ENCODE assay signal across 8 mouse cellular contexts in the genomic region with DNA sequence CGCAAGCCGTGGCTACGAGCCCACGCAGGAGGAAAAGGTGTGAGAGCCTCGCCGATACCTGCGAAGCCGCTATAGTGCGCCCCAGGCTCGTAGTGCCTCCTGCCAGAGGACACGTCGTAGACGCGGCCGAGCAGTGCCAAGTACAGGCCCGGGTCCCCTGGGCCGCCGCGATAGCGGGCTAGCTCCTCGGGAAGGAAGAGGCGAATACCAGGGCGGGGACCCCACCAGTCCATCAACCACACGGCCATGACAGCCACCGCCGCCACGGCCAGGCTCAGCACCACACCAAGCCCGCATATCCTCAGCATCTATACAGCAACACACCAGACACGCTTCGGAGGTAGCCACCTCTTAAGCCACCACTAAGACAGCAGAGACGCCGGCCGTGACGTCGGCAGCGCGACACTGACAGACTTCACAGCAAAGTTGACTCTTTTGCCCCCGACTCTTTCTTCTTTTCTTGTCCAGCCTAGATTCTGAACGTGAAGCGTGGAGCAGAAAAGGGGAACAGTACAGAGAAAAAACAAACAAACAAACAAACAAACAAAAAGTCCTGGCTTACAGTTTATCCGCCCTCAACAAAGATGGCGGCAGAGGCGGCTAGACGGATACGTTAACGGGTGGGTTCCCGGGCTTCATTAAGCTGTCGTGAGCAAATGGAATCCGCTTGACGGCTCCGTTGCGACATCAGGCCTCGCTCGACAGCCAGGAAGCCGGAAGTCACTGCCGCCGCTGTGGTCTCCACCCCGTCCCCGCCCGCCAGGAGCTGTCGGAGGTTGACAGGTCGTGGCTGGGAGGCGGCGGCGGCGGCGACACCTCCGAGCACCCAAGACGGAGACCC. TPM values are rescaled to one million over a fixed set of nuclear protein-coding genes. Genes with fewer than 3 reads are reported as not detected.
DNase-seq lines count a peak whose midpoint lies in the region; ATAC-seq and TF ChIP-seq lines count a peak whose summit lies in the region.

A gene (minus strand): TSS at position 688 of the 841 bp plus-strand sequence.
A gene (plus strand): TSS at position 772 of the 841 bp plus-strand sequence.

- no peaks in the 10 kb centered on the region for H3K36me3 ChIP-seq in forebrain, embryonic 10.5 days (replicated peaks)
- no peaks in the 10 kb centered on the region for H3K36me3 ChIP-seq in heart, embryonic 15.5 days
- H3K36me3 ChIP-seq in liver, embryonic 14.5 days (replicated peaks; ENCODE audit: control insufficient read depth, insufficient read depth, low read depth), result no peaks in the 10 kb centered on the region
- H3K36me3 ChIP-seq in neural tube, embryonic 11.5 days (ENCODE audit: control insufficient read depth, insufficient read depth, low read length), result no peaks in the 10 kb centered on the region
- H3K36me3 ChIP-seq in stomach, postnatal 0 days (ENCODE audit: control insufficient read depth, insufficient read depth, low read length), result no peaks in the 10 kb centered on the region

- WGBS in forebrain, embryonic 10.5 days, result under 1% methylated on average over 69 of the region's 69 CpGs
- WGBS in heart, embryonic 15.5 days, result under 1% methylated on average over 69 of the region's 69 CpGs
- under 1% methylated on average over 64 of the region's 69 CpGs for WGBS in liver, embryonic 14.5 days (ENCODE audit: insufficient replicate concordance)
- WGBS in neural tube, embryonic 11.5 days, result under 1% methylated on average over 69 of the region's 69 CpGs
- 0% methylated on average over 64 of the region's 69 CpGs for WGBS in stomach, postnatal 0 days

- H3K9me3 ChIP-seq in forebrain, embryonic 10.5 days, result no peaks in the 10 kb centered on the region
- no peaks in the 10 kb centered on the region for H3K9me3 ChIP-seq in heart, embryonic 15.5 days (replicated peaks)
- no peaks in the 10 kb centered on the region for H3K9me3 ChIP-seq in liver, embryonic 14.5 days (ENCODE audit: control insufficient read depth, low read length)
- H3K9me3 ChIP-seq in neural tube, embryonic 11.5 days (ENCODE audit: control insufficient read depth, low read length), result no peaks in the 10 kb centered on the region
- H3K9me3 ChIP-seq in stomach, postnatal 0 days (ENCODE audit: control insufficient read depth, low read length), result no peaks in the 10 kb centered on the region

- peaks cover 20% of the 10 kb centered on the region for H3K4me1 ChIP-seq in forebrain, embryonic 10.5 days
- H3K4me1 ChIP-seq in heart, embryonic 15.5 days (replicated peaks), result peaks cover 11% of the 10 kb centered on the region
- peaks cover 2 to 13% of the 10 kb centered on the region in 2 experiments; a peak in 3 of 4 replicates for H3K4me1 ChIP-seq in liver, embryonic 14.5 days (replicated peaks; ENCODE audit: control insufficient read depth in 2 of 2, insufficient read depth in 2 of 2, low read length in 1 of 2)
- H3K4me1 ChIP-seq in neural tube, embryonic 11.5 days (ENCODE audit: control insufficient read depth, insufficient read depth, low read length), result peaks cover 6% of the 10 kb centered on the region
- H3K4me1 ChIP-seq in stomach, postnatal 0 days (replicated peaks; ENCODE audit: control insufficient read depth, insufficient read depth), result no peaks in the 10 kb centered on the region

- H3K27me3 ChIP-seq in forebrain, embryonic 10.5 days (ENCODE audit: poor library complexity, severe bottlenecking), result no peaks in the 10 kb centered on the region
- no peaks in the 10 kb centered on the region for H3K27me3 ChIP-seq in heart, embryonic 15.5 days
- no peaks in the 10 kb centered on the region for H3K27me3 ChIP-seq in liver, embryonic 14.5 days (ENCODE audit: control insufficient read depth, insufficient read depth, low read length)
- no peaks in the 10 kb centered on the region for H3K27me3 ChIP-seq in neural tube, embryonic 11.5 days (ENCODE audit: control insufficient read depth, insufficient read depth, low read length)
- H3K27me3 ChIP-seq in stomach, postnatal 0 days (ENCODE audit: control insufficient read depth, insufficient read depth, low read length), result no peaks in the 10 kb centered on the region

- peak; percentile 93 to 94 for DNase-seq in CD8-positive naive resting alpha-beta T cell, adult 2 months (ENCODE audit: low read depth in 2 of 2, low spot score in 2 of 2)
- peak; percentile 95 for DNase-seq in c-Kit-positive CD71-negative TER-119-negative erythroid progenitor cells, embryonic 14.5 days (ENCODE audit: low read depth)
- DNase-seq in forebrain, embryonic 10.5 days (ENCODE audit: extremely low spot score, low spot score), result peak; percentile 91
- peak; percentile 96 to 99 for DNase-seq in kidney, postnatal 25 days
- DNase-seq in liver, embryonic 14.5 days (ENCODE audit: low read depth in 3 of 3, low spot score in 3 of 3), result peak; percentile 96 to 97 (median 97)
- peak; percentile 95 for DNase-seq in neural tube, embryonic 11.5 days (ENCODE audit: low spot score)
- DNase-seq in stomach, postnatal 0 days (ENCODE audit: low spot score), result peak; percentile 96

- no peak for TF ChIP-seq EP300 in liver, embryonic 14.5 days (IDR thresholded peaks at IDR 0.05; ENCODE audit: low read depth)
- no peak for TF ChIP-seq EP300 in stomach, postnatal 0 days (optimal IDR thresholded peaks at IDR 0.05)

- peak within 1 kb of the TSS; percentile 99 for H3K4me3 ChIP-seq in forebrain, embryonic 10.5 days
- H3K4me3 ChIP-seq in heart, embryonic 15.5 days, result peak within 1 kb of the TSS; percentile 96
- peak within 1 kb of the TSS; percentile 68 to 89 for H3K4me3 ChIP-seq in liver, embryonic 14.5 days (ENCODE audit: insufficient read depth in 1 of 2, low read depth in 2 of 2, low read length in 2 of 2)
- H3K4me3 ChIP-seq in neural tube, embryonic 11.5 days (ENCODE audit: low read depth, low read length), result peak within 1 kb of the TSS; percentile 97
- H3K4me3 ChIP-seq in stomach, postnatal 0 days (ENCODE audit: low read depth, low read length), result peak within 1 kb of the TSS; percentile 96

- ATAC-seq in heart, embryonic 15.5 days (replicated peaks; ENCODE audit: insufficient number of reproducible peaks, insufficient read depth, low FRiP score, low read depth), result peak; percentile 95
- ATAC-seq in liver, embryonic 14.5 days (ENCODE audit: insufficient read depth), result peak; percentile 93
- peak; percentile 91 for ATAC-seq in neural tube, embryonic 11.5 days (ENCODE audit: insufficient read depth, low FRiP score, low TSS enrichment)
- ATAC-seq in stomach, postnatal 0 days (ENCODE audit: low FRiP score, low TSS enrichment), result peak; percentile 94

- TF ChIP-seq CTCF in liver, embryonic 14.5 days (IDR thresholded peaks at IDR 0.05; ENCODE audit: low read depth), result no peak
- TF ChIP-seq CTCF in stomach, postnatal 0 days (IDR thresholded peaks at IDR 0.05; ENCODE audit: low read depth), result no peak; the same call in 1 of the 2 replicates

- peak within 1 kb of the TSS; percentile 87 for H3K4me2 ChIP-seq in heart, embryonic 15.5 days
- peak within 1 kb of the TSS; percentile 93 for H3K4me2 ChIP-seq in liver, embryonic 14.5 days (ENCODE audit: low read depth)
- H3K4me2 ChIP-seq in neural tube, embryonic 11.5 days (ENCODE audit: low read depth), result peak within 1 kb of the TSS; percentile 79
- H3K4me2 ChIP-seq in stomach, postnatal 0 days (replicated peaks; ENCODE audit: low read depth), result peak within 1 kb of the TSS; percentile 90

- H3K27ac ChIP-seq in forebrain, embryonic 10.5 days, result peak within 1 kb of the TSS; percentile 93
- peak within 1 kb of the TSS; percentile 85 for H3K27ac ChIP-seq in heart, embryonic 15.5 days
- peak within 1 kb of the TSS; percentile 79 for H3K27ac ChIP-seq in liver, embryonic 14.5 days
- H3K27ac ChIP-seq in neural tube, embryonic 11.5 days (ENCODE audit: low read depth, low read length), result peak within 1 kb of the TSS; percentile 83
- peak within 1 kb of the TSS; percentile 91 for H3K27ac ChIP-seq in stomach, postnatal 0 days (replicated peaks)

- H3K9ac ChIP-seq in heart, embryonic 15.5 days, result peak within 1 kb of the TSS; percentile 80
- peak within 1 kb of the TSS; percentile 90 for H3K9ac ChIP-seq in liver, embryonic 14.5 days (replicated peaks)
- peak within 1 kb of the TSS; percentile 92 for H3K9ac ChIP-seq in neural tube, embryonic 11.5 days (ENCODE audit: low read length)
- H3K9ac ChIP-seq in stomach, postnatal 0 days (ENCODE audit: low read length), result peak within 1 kb of the TSS; percentile 91

RNA-seq across cellular contexts. Expression of the first gene that starts in this region (rescaled TPM):
- 4.7 and 4.9 TPM in 2 replicates for polyA plus RNA-seq in forebrain, embryonic 10.5 days (2016; fragmentation: Nextera tagmentation; extraction: Ambion mirVana)
- 7.5 and 7.7 TPM in 2 replicates for polyA plus RNA-seq in heart, embryonic 15.5 days (2015; fragmentation: Nextera tagmentation; extraction: Ambion mirVana)
- polyA plus RNA-seq in liver, embryonic 14.5 days (2012; rRNA removed), result 1.7 and 2.0 TPM in 2 replicates
- polyA plus RNA-seq in liver, embryonic 14.5 days (2014; fragmentation: Nextera tagmentation; extraction: Ambion mirVana), result 1.7 and 2.8 TPM in 2 replicates
- polyA plus RNA-seq in neural tube, embryonic 11.5 days (2014; fragmentation: Nextera tagmentation; extraction: Ambion mirVana), result 2.8 and 3.4 TPM in 2 replicates
- 3.7 and 3.9 TPM in 2 replicates for polyA plus RNA-seq in stomach, postnatal 0 days (2015; fragmentation: Nextera tagmentation; extraction: Ambion mirVana)

RNA-seq across cellular contexts. Expression of the second gene that starts in this region (rescaled TPM):
- polyA plus RNA-seq in forebrain, embryonic 10.5 days (2016; fragmentation: Nextera tagmentation; extraction: Ambion mirVana), result 6.2 and 7.5 TPM in 2 replicates
- 6.0 and 8.7 TPM in 2 replicates for polyA plus RNA-seq in heart, embryonic 15.5 days (2015; fragmentation: Nextera tagmentation; extraction: Ambion mirVana)
- 5.1 TPM in 2 replicates for polyA plus RNA-seq in liver, embryonic 14.5 days (2012; rRNA removed)
- polyA plus RNA-seq in liver, embryonic 14.5 days (2014; fragmentation: Nextera tagmentation; extraction: Ambion mirVana), result 4.4 and 4.9 TPM in 2 replicates
- polyA plus RNA-seq in neural tube, embryonic 11.5 days (2014; fragmentation: Nextera tagmentation; extraction: Ambion mirVana), result 10.0 and 10.6 TPM in 2 replicates
- 5.2 and 5.4 TPM in 2 replicates for polyA plus RNA-seq in stomach, postnatal 0 days (2015; fragmentation: Nextera tagmentation; extraction: Ambion mirVana)

Comparison
In these comparisons a context has a peak if more than half of its experiments do, and no peak if none do; other contexts are left out.
1. Peak in every context shown above with its lines: DNase-seq, ATAC-seq, H3K4me3 ChIP-seq and H3K27ac ChIP-seq.